Mouse (Mus musculus): ENCODE results near the gene Cavin4.

DNA sequence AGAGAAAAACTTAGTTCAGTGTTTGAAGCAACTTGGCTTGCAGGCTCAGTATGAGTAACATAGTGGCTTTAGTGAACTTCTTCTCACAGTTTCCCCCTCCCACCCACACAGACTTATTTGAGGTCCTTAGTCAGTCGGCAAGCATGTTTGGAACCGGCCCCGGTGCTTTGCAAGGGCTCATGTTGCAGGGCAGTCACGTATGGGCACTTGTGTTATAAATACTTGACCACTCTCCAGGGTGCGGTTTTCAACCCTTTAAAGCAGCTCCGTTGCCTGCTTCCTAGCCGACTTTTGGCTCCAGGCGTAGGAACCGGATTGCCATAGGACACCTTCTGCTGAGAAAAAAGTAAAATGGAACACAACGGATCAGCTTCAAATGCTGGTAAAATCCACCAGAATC, at the start of gene Cavin4:
- TF ChIP-seq POLR2A (IDR thresholded peaks at IDR 0.05; ENCODE audit: borderline replicate concordance, control insufficient read depth, low read depth, low read length) (no peak), CTCF (IDR thresholded peaks at IDR 0.05; ENCODE audit: control insufficient read depth, insufficient read depth, low read length) (no peak)
